Mouse (Mus musculus): ENCODE data around the gene Srsf11. TPM values are rescaled to one million over a fixed set of nuclear protein-coding genes. Genes with fewer than 3 reads are reported as not detected.
A peak's percentile ranks its signal among the peaks of the same experiment; 100 is the strongest.

Gene Srsf11
- polyA plus RNA-seq, 1 experiment from 2014 or later: 305 TPM

GRCm38 (mm10) chr3:157995726-157996125 lies 40.7 kb downstream of the Srsf11 start:
- no peak for TF ChIP-seq CTCF (IDR thresholded peaks at IDR 0.05)
- in situ Hi-C loops (cut with MboI; ENCODE audit: low pct_unique_long_range_greater_than_20kb): no loop called here
- ATAC-seq (no peak), DNase-seq (ENCODE audit: low read depth, low spot score) (no peak)
- H3K27me3 ChIP-seq: no peaks in the 10 kb centered on the region
- POLR2A ChIA-PET: no interaction called here
- CTCF ChIA-PET: interaction anchor here (4.3 kb wide), 1 partner anchor 13 kb away, joined by 28 read pairs; no protein-coding TSS in a partner anchor

GRCm38 (mm10) chr3:157993322-157993721 lies 43.1 kb downstream of the Srsf11 start:
- ChIA-PET POLR2A (interaction anchor here (1.3 kb wide), 1 partner anchor 11 kb away, joined by 6 read pairs; no protein-coding TSS in a partner anchor), CTCF (interaction anchor here (1.0 to 1.7 kb wide), 3 partner anchors 13 to 50 kb away, joined by 3 to 5 read pairs (median 3); no protein-coding TSS in a partner anchor)
- no peaks in the 10 kb centered on the region for H3K27me3 ChIP-seq
- TF ChIP-seq CTCF (IDR thresholded peaks at IDR 0.05): no peak
- ATAC-seq (no peak), DNase-seq (ENCODE audit: low read depth, low spot score) (no peak)
- in situ Hi-C loops (cut with MboI; ENCODE audit: low pct_unique_long_range_greater_than_20kb): no loop called here

GRCm38 (mm10) chr3:157979619-157980018 lies 56.8 kb downstream of the Srsf11 start:
- ChIA-PET CTCF (interaction anchor here (1.0 kb wide), 2 partner anchors 9 to 13 kb away, joined by 3 read pairs; no protein-coding TSS in a partner anchor), POLR2A (no interaction called here)
- no peak for TF ChIP-seq CTCF (IDR thresholded peaks at IDR 0.05)
- no peak for DNase-seq (ENCODE audit: low read depth, low spot score)
- no peaks in the 10 kb centered on the region for H3K27me3 ChIP-seq
- in situ Hi-C loops (cut with MboI; ENCODE audit: low pct_unique_long_range_greater_than_20kb): no loop called here
- ATAC-seq: no peak

GRCm38 (mm10) chr3:157973236-157973635 lies 63.2 kb downstream of the Srsf11 start:
- in situ Hi-C loops (cut with MboI; ENCODE audit: low pct_unique_long_range_greater_than_20kb): no loop called here
- CTCF ChIA-PET: interaction anchor here (0.8 to 3.3 kb wide), 6 partner anchors 10 to 25 kb away, joined by 3 to 15 read pairs (median 4); no protein-coding TSS in a partner anchor

GRCm38 (mm10) chr3:157971151-157971550 lies 65.3 kb downstream of the Srsf11 start:
- ChIA-PET POLR2A (interaction anchor here (0.6 to 1.2 kb wide), 2 partner anchors 12 to 1527 kb away, joined by 3 to 4 read pairs; no protein-coding TSS in a partner anchor), CTCF (interaction anchor here (1.1 to 1.5 kb wide), 3 partner anchors 10 to 32 kb away, joined by 3 read pairs; no protein-coding TSS in a partner anchor)
- no peak for TF ChIP-seq CTCF (IDR thresholded peaks at IDR 0.05)
- H3K27me3 ChIP-seq: no peaks in the 10 kb centered on the region
- no peak for ATAC-seq
- in situ Hi-C loops (cut with MboI; ENCODE audit: low pct_unique_long_range_greater_than_20kb): no loop called here
- no peak for DNase-seq (ENCODE audit: low read depth, low spot score)

More at GRCm38 (mm10) chr3:157973236-157973635, 63.2 kb downstream of the Srsf11 start:
- no peak for ATAC-seq
- no peaks in the 10 kb centered on the region for H3K27me3 ChIP-seq
- TF ChIP-seq CTCF (IDR thresholded peaks at IDR 0.05): peak; percentile 49
- DNase-seq (ENCODE audit: low read depth, low spot score): no peak
- POLR2A ChIA-PET: interaction anchor here (0.9 kb wide), 1 partner anchor 26 kb away, joined by 3 read pairs; the partner anchor contains the start of gene Ankrd13c

Other genes starting within 250 kb of the Srsf11 start
- gene Cth, start 111.6 kb downstream of the Srsf11 start, polyA plus RNA-seq (2021): 23.5 TPM
- 90.6 TPM for gene Ankrd13c, start 89.4 kb downstream of the Srsf11 start, polyA plus RNA-seq (2021)
- 48.1 TPM for gene Lrrc40, start within 50 bp of the Srsf11 start, polyA plus RNA-seq (2021)